Mouse (Mus musculus): Measurements from ENCODE around the gene Tle3.

Tle3 gene

GRCm38 (mm10) chr9:61435191-61435989 is 63.2 kb downstream of the Tle3 start:
- no peak for DNase-seq (ENCODE audit: low read depth, low spot score)

GRCm38 (mm10) chr9:61436104-61436503 is 63.9 kb downstream of the Tle3 start:
- no peak for DNase-seq (ENCODE audit: low read depth, low spot score)

- no peak for DNase-seq (ENCODE audit: low read depth, low spot score)
These were observed 64.6 kb downstream of the Tle3 start for GRCm38 (mm10) chr9:61436761-61437160.

GRCm38 (mm10) chr9:61439092-61439491 is 66.9 kb downstream of the Tle3 start:
- no peak for DNase-seq (ENCODE audit: low read depth, low spot score)

GRCm38 (mm10) chr9:61439979-61440378 is 67.8 kb downstream of the Tle3 start:
- no peak for DNase-seq (ENCODE audit: low read depth, low spot score)

DNA sequence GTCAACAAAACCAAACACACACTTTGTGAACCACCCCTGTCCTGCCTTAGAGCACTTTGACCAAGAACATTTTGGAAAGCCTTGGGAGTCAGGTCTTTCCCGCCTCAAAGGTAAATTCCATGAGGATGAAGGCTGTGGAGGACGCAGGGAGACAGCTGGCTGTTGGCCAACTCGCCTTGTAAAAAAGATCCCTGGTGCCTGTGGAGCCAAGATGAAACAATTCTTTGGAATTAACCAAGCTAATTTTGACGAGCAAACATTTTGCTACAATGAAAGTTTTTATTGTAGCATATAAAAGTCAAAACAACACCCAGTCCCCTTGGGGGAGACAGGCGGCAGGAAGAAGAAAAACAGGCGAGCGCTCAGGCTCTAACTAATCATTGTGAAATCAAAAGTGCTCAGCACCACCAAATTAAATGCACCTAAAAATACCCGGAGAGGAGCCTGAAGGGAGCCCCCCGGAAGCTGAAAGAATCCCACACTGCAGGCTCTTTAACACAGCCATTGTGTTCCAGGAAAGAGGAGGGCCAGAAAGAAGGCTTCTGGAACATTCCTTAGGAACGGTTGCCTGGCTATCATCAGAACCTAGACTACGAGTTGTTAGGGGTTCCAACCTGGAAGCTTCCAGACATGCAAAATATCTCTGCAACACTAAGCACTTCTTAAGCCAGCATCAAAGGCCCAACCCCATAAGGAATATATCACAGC is 69.2 kb downstream of the Tle3 start:
- DNase-seq (ENCODE audit: low read depth, low spot score): no peak

DNA sequence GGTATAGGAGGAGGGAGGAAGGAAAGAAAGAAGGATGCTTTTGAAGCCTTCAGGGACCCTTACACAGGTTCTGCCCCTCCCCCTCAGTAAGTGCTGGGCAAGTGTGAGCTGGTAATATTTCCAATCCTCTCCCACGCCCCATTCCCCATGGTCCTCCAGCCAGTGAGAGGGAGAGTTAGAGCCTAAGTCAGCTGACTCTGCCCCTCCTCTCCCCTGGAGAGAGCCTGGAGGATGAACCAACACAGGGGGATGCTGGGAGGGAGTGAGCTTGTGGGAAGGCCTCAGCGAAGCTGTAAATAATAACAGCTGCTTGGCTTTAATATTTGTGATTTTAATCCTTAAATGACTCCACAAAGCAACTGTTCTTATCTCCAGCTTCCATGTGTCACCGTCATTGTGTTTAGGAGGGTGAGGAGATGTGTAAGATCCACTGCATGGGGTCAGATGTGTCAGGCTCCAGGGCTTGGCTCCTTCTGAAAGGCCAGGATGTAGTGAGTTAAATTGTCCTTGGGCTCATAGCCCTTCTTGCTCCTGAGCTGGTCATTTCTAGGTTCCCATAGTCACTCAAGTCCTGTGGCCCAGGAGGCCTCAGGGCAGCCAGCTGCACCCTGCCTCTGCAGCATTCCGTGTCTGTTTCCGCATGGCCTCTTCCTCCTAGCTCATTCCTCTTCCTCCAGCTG is 70.9 kb downstream of the Tle3 start:
- no peak for DNase-seq (ENCODE audit: low read depth, low spot score)

DNA sequence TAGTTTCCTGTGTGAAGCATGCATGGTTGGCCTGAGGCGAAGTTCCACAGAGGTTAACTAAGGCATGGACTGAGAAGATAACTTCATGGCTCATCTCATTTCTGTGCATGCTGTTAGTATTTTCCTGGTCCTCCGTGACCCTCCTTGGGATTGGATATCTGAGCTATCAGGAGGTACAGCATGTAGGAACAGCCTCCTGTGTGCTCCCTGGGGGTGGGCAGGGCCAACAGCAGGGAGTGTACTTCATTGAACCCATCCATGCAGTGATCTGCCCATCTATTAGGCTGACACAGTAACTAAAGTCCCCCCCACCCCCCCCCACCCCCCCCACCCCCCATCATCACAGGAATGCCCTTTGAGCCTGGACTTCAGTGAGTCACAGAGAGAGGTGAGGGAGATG is 73.0 kb downstream of the Tle3 start:
- no peak for DNase-seq (ENCODE audit: low read depth, low spot score)

- peak; percentile 19 for DNase-seq (ENCODE audit: low read depth, low spot score)
These were observed 73.6 kb downstream of the Tle3 start for GRCm38 (mm10) chr9:61445711-61446222.

GRCm38 (mm10) chr9:61446965-61447364 is 74.8 kb downstream of the Tle3 start:
- DNase-seq (ENCODE audit: low read depth, low spot score): no peak

- no peak for DNase-seq (ENCODE audit: low read depth, low spot score)
These were observed 77.3 kb downstream of the Tle3 start for GRCm38 (mm10) chr9:61449363-61449904.

GRCm38 (mm10) chr9:61452081-61452480 is 79.9 kb downstream of the Tle3 start:
- DNase-seq (ENCODE audit: low read depth, low spot score): no peak

DNA sequence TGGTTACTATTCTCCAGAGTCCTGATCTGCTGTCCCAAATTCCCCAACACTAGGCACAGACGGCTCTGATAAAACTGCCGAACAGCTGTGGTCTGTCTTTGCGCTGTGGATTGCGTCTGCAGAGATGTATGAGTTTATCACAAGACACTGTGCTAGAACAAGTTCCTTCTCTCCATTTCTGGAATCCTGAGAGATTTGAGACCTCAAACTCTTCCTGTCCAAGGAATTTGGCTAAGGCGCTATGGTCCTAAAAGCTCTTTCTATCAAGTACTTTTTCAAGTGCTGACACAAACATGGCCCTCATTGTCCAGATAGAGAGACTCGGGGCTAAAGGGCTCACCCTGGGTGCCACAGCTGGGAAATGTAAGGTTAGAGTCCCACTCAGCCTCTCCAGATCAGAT is 83.7 kb downstream of the Tle3 start:
- DNase-seq (ENCODE audit: low read depth, low spot score): no peak

- DNase-seq (ENCODE audit: low read depth, low spot score): peak; percentile 20
These were observed 84.4 kb downstream of the Tle3 start for GRCm38 (mm10) chr9:61456441-61457161.

DNA sequence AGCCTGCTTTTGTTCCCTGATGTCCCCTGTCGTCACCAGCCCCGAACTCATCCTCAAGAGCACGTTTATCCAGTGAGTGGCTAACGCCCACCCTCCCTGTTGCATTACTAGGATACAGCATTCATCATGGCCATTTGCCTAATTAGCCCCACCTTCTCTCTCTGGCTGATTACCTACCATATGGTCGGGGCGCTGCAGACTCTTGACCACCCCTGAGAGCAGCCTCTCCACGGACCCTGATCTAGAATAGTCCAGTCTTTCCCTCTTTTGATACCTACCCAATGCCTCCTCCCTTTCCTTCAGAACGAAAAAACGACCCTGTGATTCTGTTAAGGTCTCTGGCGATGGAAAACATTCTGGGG is 85.0 kb downstream of the Tle3 start:
- DNase-seq (ENCODE audit: low read depth, low spot score): no peak

DNA sequence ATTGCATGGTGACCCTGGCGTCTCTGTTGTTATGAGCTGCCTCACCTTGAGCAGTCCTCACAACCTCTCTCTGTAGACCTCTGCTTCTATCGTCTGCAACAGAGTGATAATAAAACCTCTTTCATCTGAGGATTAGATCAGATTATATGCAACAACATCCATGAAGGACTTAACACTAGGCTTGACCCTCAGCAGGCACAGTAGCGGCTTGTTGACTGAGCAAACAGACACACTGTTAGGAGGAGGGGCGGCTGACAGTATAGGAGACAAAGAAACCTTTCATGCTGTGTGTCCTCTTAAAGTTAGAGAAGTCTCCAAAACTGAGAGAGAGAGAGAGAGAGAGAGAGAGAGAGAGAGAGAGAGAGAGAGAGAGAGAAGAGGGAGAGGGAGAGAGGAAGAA is 89.7 kb downstream of the Tle3 start:
- no peak for DNase-seq (ENCODE audit: low read depth, low spot score)

GRCm38 (mm10) chr9:61467436-61467835 is 95.3 kb downstream of the Tle3 start:
- DNase-seq (ENCODE audit: low read depth, low spot score): no peak

Measured in CD4-positive, CD25-positive, alpha-beta regulatory T cell, adult 2 months (primary cell).